In the genomic region with DNA sequence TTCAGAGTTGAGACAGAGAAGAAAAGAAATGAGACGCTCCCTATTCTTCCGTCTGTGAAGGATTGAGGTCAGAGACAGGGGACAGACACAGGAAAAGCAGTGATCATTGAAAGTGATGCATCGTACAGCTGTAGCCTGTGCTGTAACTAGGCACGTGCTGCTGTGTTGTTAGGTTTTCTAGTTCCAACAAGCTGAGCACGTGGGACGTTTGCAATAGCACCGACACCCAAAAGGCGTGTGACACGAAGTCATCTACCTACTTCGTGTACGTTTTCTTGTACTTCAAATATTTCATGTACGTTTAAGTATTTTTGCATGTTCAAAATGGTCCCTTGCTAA, we compare ENCODE assay signal across 20 mouse cellular contexts.
DNase-seq lines count a peak whose midpoint lies in the region; ATAC-seq and TF ChIP-seq lines count a peak whose summit lies in the region.
"Had no signal": no experiment of that assay in that cellular context is flagged by ENCODE, and none has a peak within 500 bp of the region (broad histone marks: within the 10 kb centered on the region; RNA-seq: fewer than 3 reads in every experiment).

No protein-coding gene starts in this region.

- no peak overlapping the region for H3K9ac ChIP-seq in forebrain, embryonic 14.5 days (ENCODE audit: low read length)
- no peak overlapping the region for H3K9ac ChIP-seq in hindbrain, embryonic 16.5 days (ENCODE audit: low read depth, low read length)
- H3K9ac ChIP-seq in hindbrain, embryonic 13.5 days, result no peak overlapping the region
- H3K9ac ChIP-seq in neural tube, embryonic 12.5 days, result no peak overlapping the region
- H3K9ac ChIP-seq in forebrain, postnatal 0 days, result no peak overlapping the region
- H3K9ac ChIP-seq: embryonic facial prominence, embryonic 13.5 days; heart, embryonic 15.5 days had no signal

- H3K4me1 ChIP-seq in forebrain, embryonic 14.5 days (ENCODE audit: control insufficient read depth, insufficient read depth, low read length), result peaks cover 10% of the 10 kb centered on the region
- peaks cover 7% of the 10 kb centered on the region for H3K4me1 ChIP-seq in forebrain, embryonic 10.5 days
- no peaks in the 10 kb centered on the region for H3K4me1 ChIP-seq in hindbrain, embryonic 16.5 days (ENCODE audit: control insufficient read depth, insufficient read depth, low read depth, low read length)
- no peaks in the 10 kb centered on the region for H3K4me1 ChIP-seq in hindbrain, embryonic 13.5 days (replicated peaks)
- no peaks in the 10 kb centered on the region for H3K4me1 ChIP-seq in neural tube, embryonic 12.5 days
- H3K4me1 ChIP-seq in forebrain, postnatal 0 days (ENCODE audit: insufficient read depth), result no peaks in the 10 kb centered on the region; the same call in 1 of the 2 replicates
- H3K4me1 ChIP-seq: embryonic facial prominence, embryonic 13.5 days; heart, embryonic 15.5 days had no signal

- no peaks in the 10 kb centered on the region for H3K9me3 ChIP-seq in forebrain, embryonic 14.5 days (replicated peaks; ENCODE audit: control insufficient read depth, low read length)
- no peaks in the 10 kb centered on the region for H3K9me3 ChIP-seq in forebrain, embryonic 10.5 days
- no peaks in the 10 kb centered on the region for H3K9me3 ChIP-seq in hindbrain, embryonic 16.5 days (ENCODE audit: control insufficient read depth, low read length)
- no peaks in the 10 kb centered on the region for H3K9me3 ChIP-seq in hindbrain, embryonic 13.5 days
- H3K9me3 ChIP-seq in neural tube, embryonic 12.5 days, result no peaks in the 10 kb centered on the region
- no peaks in the 10 kb centered on the region for H3K9me3 ChIP-seq in forebrain, postnatal 0 days (ENCODE audit: low read length)
- H3K9me3 ChIP-seq: embryonic facial prominence, embryonic 13.5 days; heart, embryonic 15.5 days had no signal

- peak; percentile 52 for DNase-seq in forebrain, embryonic 14.5 days (ENCODE audit: low spot score)
- no peak for DNase-seq in forebrain, embryonic 10.5 days (ENCODE audit: extremely low spot score, low spot score)
- no peak for DNase-seq in neural tube, embryonic 10.5 days (ENCODE audit: extremely low spot score, low spot score)
- no peak for DNase-seq in forebrain, postnatal 0 days
- DNase-seq in heart, adult 18-20 months, result no peak
- DNase-seq: adrenal gland, postnatal 14 days; cerebellum, adult 18-20 months; cerebellum, adult 9-11 months; cerebellum, postnatal 36 days; gastrocnemius, postnatal 10 days; heart, adult 2 months; heart, postnatal 14 days; kidney, adult 11 months had no signal

- WGBS in forebrain, embryonic 14.5 days, result 74% methylated on average over 12 of the region's 12 CpGs
- 93% methylated on average over 12 of the region's 12 CpGs for WGBS in forebrain, embryonic 10.5 days
- 77% methylated on average over 12 of the region's 12 CpGs for WGBS in hindbrain, embryonic 16.5 days
- 79% methylated on average over 12 of the region's 12 CpGs for WGBS in hindbrain, embryonic 13.5 days
- 73% methylated on average over 12 of the region's 12 CpGs for WGBS in neural tube, embryonic 12.5 days
- 56% methylated on average over 12 of the region's 12 CpGs for WGBS in forebrain, postnatal 0 days

- 0 out of 2 replicates have a peak overlapping the region, but pooled peaks have one; percentile 14 for H3K27ac ChIP-seq in forebrain, embryonic 14.5 days (ENCODE audit: low read depth, low read length)
- H3K27ac ChIP-seq in forebrain, embryonic 10.5 days, result no peak overlapping the region
- H3K27ac ChIP-seq in hindbrain, embryonic 16.5 days (ENCODE audit: low read depth, low read length), result no peak overlapping the region
- no peak overlapping the region for H3K27ac ChIP-seq in hindbrain, embryonic 13.5 days
- H3K27ac ChIP-seq in neural tube, embryonic 12.5 days, result no peak overlapping the region
- no peak overlapping the region for H3K27ac ChIP-seq in forebrain, postnatal 0 days (ENCODE audit: low read depth, low read length)
- H3K27ac ChIP-seq: embryonic facial prominence, embryonic 13.5 days; heart, adult 2 months; heart, embryonic 15.5 days had no signal

- H3K4me3 ChIP-seq in forebrain, embryonic 14.5 days (ENCODE audit: low read depth, low read length), result no peak overlapping the region
- no peak overlapping the region for H3K4me3 ChIP-seq in forebrain, embryonic 10.5 days
- H3K4me3 ChIP-seq in hindbrain, embryonic 16.5 days (ENCODE audit: low read length), result no peak overlapping the region
- H3K4me3 ChIP-seq in hindbrain, embryonic 13.5 days, result no peak overlapping the region
- H3K4me3 ChIP-seq in neural tube, embryonic 12.5 days, result no peak overlapping the region
- no peak overlapping the region for H3K4me3 ChIP-seq in forebrain, postnatal 0 days (ENCODE audit: low read depth, low read length)
- H3K4me3 ChIP-seq: embryonic facial prominence, embryonic 13.5 days; heart, adult 2 months; heart, embryonic 15.5 days had no signal

- H3K27me3 ChIP-seq in forebrain, embryonic 14.5 days (replicated peaks; ENCODE audit: control insufficient read depth, insufficient read depth, low read length), result no peaks in the 10 kb centered on the region
- no peaks in the 10 kb centered on the region for H3K27me3 ChIP-seq in forebrain, embryonic 10.5 days (ENCODE audit: poor library complexity, severe bottlenecking)
- no peaks in the 10 kb centered on the region for H3K27me3 ChIP-seq in hindbrain, embryonic 16.5 days (replicated peaks; ENCODE audit: control insufficient read depth, insufficient read depth, low read length)
- H3K27me3 ChIP-seq in hindbrain, embryonic 13.5 days, result no peaks in the 10 kb centered on the region
- no peaks in the 10 kb centered on the region for H3K27me3 ChIP-seq in neural tube, embryonic 12.5 days (replicated peaks)
- H3K27me3 ChIP-seq in forebrain, postnatal 0 days (ENCODE audit: insufficient read depth, low read length), result no peaks in the 10 kb centered on the region
- H3K27me3 ChIP-seq: embryonic facial prominence, embryonic 13.5 days; heart, embryonic 15.5 days had no signal

- no peaks in the 10 kb centered on the region for H3K36me3 ChIP-seq in forebrain, embryonic 14.5 days (ENCODE audit: control insufficient read depth, insufficient read depth, low read length)
- H3K36me3 ChIP-seq in forebrain, embryonic 10.5 days (replicated peaks), result no peaks in the 10 kb centered on the region
- no peaks in the 10 kb centered on the region for H3K36me3 ChIP-seq in hindbrain, embryonic 16.5 days (ENCODE audit: control insufficient read depth, insufficient read depth, low read length)
- H3K36me3 ChIP-seq in hindbrain, embryonic 13.5 days, result no peaks in the 10 kb centered on the region
- no peaks in the 10 kb centered on the region for H3K36me3 ChIP-seq in neural tube, embryonic 12.5 days
- H3K36me3 ChIP-seq in forebrain, postnatal 0 days (ENCODE audit: insufficient read depth), result no peaks in the 10 kb centered on the region
- H3K36me3 ChIP-seq: embryonic facial prominence, embryonic 13.5 days; heart, embryonic 15.5 days had no signal

- peak; percentile 71 for ATAC-seq in forebrain, embryonic 14.5 days
- ATAC-seq in hindbrain, embryonic 16.5 days, result peak; percentile 60
- ATAC-seq in hindbrain, embryonic 13.5 days (ENCODE audit: low FRiP score), result no peak
- ATAC-seq in neural tube, embryonic 12.5 days (ENCODE audit: low FRiP score, low read depth), result 0 out of 2 replicates have a peak, but pooled peaks have one; percentile 17
- peak; percentile 55 for ATAC-seq in forebrain, postnatal 0 days
- ATAC-seq: activated CD4-positive, CD25-positive, alpha-beta regulatory T cell, adult 4 months had no signal

- H3K4me2 ChIP-seq in forebrain, embryonic 14.5 days (ENCODE audit: low read length), result no peak overlapping the region
- no peak overlapping the region for H3K4me2 ChIP-seq in hindbrain, embryonic 16.5 days (ENCODE audit: low read length)
- H3K4me2 ChIP-seq in hindbrain, embryonic 13.5 days, result no peak overlapping the region
- no peak overlapping the region for H3K4me2 ChIP-seq in neural tube, embryonic 12.5 days (replicated peaks)
- no peak overlapping the region for H3K4me2 ChIP-seq in forebrain, postnatal 0 days (ENCODE audit: low read depth)
- H3K4me2 ChIP-seq: embryonic facial prominence, embryonic 13.5 days; heart, embryonic 11.5 days; heart, embryonic 15.5 days had no signal

- no peak for TF ChIP-seq CTCF in forebrain, postnatal 0 days (IDR thresholded peaks at IDR 0.05; ENCODE audit: low read depth)
